Mouse (Mus musculus): ENCODE measurements around the gene Taco1. TPM values are rescaled to one million over a fixed set of nuclear protein-coding genes. Genes with fewer than 3 reads are reported as not detected.
"Not testable (repeated sequence)": the region's sequence is repeated elsewhere in the genome, so short reads cannot be mapped to it uniquely, and the experiment has no call there.

The Taco1 gene
- total RNA-seq, 1 experiment from 2014 or later, result 12.8 TPM

DNA sequence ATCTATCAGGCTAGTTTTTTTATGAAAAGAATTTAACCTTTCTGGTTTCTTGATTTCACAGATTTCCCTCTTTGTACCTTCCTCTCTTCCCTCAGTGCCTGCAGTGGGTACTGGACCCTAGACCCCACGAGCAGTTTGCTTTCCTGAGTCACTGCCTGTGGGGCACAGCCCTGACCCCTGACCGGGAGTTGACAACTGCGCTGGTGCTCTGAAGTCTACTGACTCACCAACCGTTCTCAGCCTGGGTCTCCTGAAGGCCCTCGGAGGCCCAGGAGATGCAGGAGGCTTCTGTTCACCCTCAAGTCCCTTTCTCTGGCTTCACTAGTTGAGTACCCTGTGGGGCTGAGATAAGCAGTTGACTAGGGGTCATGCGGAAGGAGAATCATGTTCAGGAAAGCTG, 10.5 kb upstream of the Taco1 start:
- ATAC-seq (replicated peaks in 1 of 2; ENCODE audit: insufficient read depth in 1 of 2, low FRiP score in 2 of 2, low TSS enrichment in 1 of 2, low read depth in 1 of 2, poor library complexity in 2 of 2, severe bottlenecking in 2 of 2), result no peak

DNA sequence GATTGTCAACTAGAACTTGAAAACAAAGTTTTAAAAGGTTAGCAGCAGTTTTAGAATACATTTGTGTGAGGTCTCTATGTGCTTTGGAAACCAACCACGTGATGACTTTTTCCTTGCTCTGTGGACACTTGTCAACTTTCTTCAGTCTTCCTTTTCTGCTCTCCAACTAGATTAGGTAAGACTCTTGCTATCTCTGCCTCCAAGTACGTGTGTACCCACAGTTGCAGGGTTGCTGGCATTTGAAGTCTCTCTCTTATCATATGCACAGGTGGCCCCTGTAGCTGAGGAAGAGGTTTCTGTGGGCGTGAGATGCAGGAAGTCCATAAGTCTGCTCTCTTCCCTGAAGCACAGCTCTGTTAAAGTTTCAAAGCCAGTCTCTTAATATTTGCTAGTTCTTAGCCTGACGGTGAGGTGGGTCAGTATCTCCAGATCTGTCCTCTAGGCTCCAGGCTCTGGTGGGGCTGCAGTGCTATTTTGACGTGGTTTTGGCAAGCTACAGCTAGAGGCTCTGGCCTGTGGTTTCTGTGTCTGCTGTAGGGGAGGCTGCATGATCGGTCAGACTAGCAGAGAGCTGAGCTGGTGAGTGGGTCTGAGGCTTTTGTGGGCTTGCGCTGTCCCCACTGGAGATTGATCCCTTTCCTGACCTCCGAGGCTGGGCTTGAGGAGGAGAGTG, 8.9 kb upstream of the Taco1 start:
- ATAC-seq (replicated peaks in 1 of 2; ENCODE audit: insufficient read depth in 1 of 2, low FRiP score in 2 of 2, low TSS enrichment in 1 of 2, low read depth in 1 of 2, poor library complexity in 2 of 2, severe bottlenecking in 2 of 2), result peak; percentile 81 to 82

DNA sequence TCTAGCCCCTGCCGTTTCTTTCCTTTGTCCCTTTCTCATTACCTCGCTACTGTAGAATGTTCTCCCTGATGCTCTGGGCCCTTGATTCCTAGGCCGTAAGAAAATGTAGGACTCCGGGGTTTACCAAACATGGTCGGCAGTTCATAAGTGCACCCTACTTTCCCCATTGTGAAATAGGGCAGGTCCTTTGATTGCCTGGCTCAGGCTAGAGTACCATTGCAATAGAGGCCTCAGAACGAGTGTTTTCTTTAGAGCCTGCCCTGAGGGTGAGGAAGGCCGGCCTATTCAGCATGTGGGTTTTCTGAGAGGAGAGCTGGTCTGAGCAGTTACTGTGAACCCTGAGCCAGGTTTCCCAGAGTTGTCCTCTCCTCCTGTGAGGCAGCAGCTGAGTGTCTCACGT, 7.8 kb upstream of the Taco1 start:
- no peak for ATAC-seq (replicated peaks in 1 of 2; ENCODE audit: insufficient read depth in 1 of 2, low FRiP score in 2 of 2, low TSS enrichment in 1 of 2, low read depth in 1 of 2, poor library complexity in 2 of 2, severe bottlenecking in 2 of 2)

GRCm38 (mm10) chr11:106060549-106060948, 5.3 kb upstream of the Taco1 start:
- no peak for ATAC-seq (replicated peaks in 1 of 2; ENCODE audit: insufficient read depth in 1 of 2, low FRiP score in 2 of 2, low TSS enrichment in 1 of 2, low read depth in 1 of 2, poor library complexity in 2 of 2, severe bottlenecking in 2 of 2)

DNA sequence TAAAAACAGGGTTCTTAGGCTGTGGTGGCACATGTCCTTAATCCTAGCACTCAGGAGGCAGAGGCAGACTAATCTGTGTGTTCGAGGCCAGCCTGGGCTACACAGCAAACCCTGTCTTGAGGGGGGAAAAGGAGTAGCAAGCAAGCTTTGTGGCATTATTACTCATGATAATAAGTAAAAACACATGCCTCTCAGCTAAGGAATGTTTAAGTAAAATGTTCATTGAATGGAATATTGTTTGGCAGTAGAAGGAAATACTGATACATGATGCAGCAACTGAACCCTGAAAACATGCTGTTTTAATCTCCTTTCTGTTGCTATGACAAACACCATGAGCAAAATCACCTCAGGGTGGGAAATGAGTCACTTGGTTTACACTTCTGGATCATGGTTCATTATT, 4.5 kb upstream of the Taco1 start:
- no peak for ATAC-seq (replicated peaks in 1 of 2; ENCODE audit: insufficient read depth in 1 of 2, low FRiP score in 2 of 2, low TSS enrichment in 1 of 2, low read depth in 1 of 2, poor library complexity in 2 of 2, severe bottlenecking in 2 of 2)

- ATAC-seq (replicated peaks in 1 of 2; ENCODE audit: insufficient read depth in 1 of 2, low FRiP score in 2 of 2, low TSS enrichment in 1 of 2, low read depth in 1 of 2, poor library complexity in 2 of 2, severe bottlenecking in 2 of 2), result no peak
Measured at GRCm38 (mm10) chr11:106063756-106064155, 2.1 kb upstream of the Taco1 start.

DNA sequence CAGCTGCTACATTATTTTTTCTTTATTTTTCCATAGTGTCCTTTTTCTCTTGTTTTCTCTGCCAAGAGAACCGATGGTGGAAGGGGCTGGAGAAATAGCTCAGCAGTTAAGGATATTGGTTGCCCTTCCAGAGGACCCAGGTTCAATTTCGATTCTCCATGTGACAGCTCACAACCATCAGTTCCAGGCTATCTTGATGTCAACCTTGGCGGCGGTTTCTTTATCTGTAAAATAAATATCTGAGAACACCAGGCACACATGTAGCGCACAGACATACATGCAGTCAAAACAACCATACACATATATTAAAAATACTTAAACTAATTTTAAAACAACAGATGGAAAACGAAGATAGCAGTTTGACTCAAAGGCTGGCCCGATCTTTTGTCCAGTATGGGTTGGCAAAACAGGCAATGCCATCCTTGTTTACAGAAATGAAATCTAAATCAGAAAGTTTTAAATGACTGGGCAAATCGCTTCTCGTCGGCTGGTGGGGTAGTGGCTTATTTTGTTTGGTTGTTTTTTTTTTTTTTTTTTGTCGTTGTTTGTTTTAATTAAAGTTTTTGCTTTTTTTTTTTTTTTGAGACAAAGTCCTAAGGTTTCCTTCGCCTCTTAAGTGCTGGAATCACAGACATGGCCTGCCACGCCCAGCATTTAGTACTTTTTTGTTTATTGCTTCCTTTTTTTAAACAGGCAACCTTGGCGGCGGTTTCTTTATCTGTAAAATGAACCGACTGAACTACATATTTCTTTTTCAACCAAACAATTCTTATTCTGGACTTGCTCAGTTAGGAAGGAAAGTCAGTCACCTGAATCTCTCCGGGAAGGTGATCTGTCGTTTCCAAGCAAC, 563 bp upstream of the Taco1 start:
- peak in 1 of 2 experiments; percentile 14; a peak in 1 of 4 replicates for ATAC-seq (replicated peaks in 1 of 2; ENCODE audit: insufficient read depth in 1 of 2, low FRiP score in 2 of 2, low TSS enrichment in 1 of 2, low read depth in 1 of 2, poor library complexity in 2 of 2, severe bottlenecking in 2 of 2)

DNA sequence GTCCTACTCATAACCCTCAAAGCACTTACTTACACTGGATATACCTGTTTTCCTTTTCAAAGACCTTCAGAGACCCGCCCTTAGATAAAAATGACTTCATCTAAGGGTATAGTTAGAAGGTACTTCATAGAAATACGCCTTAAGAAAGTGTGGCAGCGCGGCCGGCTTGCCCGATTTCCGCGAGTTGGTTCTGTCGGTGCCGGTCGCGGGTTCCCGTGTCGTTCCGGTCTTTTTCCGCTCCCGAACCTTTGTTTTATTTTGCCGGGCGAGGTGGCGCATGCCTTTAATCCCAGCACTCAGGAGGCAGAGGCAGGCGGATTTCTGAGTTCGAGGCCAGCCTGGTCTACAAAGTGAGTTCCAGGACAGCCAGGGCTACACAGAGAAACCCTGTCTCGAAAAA, 755 bp downstream of the Taco1 start:
- ATAC-seq (replicated peaks in 1 of 2; ENCODE audit: insufficient read depth in 1 of 2, low FRiP score in 2 of 2, low TSS enrichment in 1 of 2, low read depth in 1 of 2, poor library complexity in 2 of 2, severe bottlenecking in 2 of 2), result not testable (repeated sequence)

DNA sequence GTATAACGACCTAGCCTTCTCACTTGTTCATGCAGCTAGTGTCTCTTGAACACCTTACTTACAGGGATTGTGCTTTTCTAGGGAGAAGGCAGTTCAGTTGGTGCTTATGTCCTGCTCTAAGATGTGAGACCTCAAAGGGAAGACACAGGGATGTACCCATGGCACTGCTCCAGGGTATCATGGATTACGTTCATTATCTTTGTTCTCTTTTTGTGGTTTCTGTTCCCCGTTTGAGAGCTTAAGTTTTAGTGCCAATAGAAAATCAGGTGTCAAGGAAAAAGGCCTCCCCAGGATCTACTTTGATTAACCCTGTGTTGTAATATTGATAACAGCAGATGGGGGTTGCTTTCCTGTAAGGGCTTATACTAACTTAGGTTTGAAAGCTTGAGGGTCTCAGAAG, 7.9 kb downstream of the Taco1 start:
- no peak for ATAC-seq (replicated peaks in 1 of 2; ENCODE audit: insufficient read depth in 1 of 2, low FRiP score in 2 of 2, low TSS enrichment in 1 of 2, low read depth in 1 of 2, poor library complexity in 2 of 2, severe bottlenecking in 2 of 2)

GRCm38 (mm10) chr11:106076321-106076720, 10.5 kb downstream of the Taco1 start:
- ATAC-seq (replicated peaks in 1 of 2; ENCODE audit: insufficient read depth in 1 of 2, low FRiP score in 2 of 2, low TSS enrichment in 1 of 2, low read depth in 1 of 2, poor library complexity in 2 of 2, severe bottlenecking in 2 of 2), result peak; percentile 80 to 89

DNA sequence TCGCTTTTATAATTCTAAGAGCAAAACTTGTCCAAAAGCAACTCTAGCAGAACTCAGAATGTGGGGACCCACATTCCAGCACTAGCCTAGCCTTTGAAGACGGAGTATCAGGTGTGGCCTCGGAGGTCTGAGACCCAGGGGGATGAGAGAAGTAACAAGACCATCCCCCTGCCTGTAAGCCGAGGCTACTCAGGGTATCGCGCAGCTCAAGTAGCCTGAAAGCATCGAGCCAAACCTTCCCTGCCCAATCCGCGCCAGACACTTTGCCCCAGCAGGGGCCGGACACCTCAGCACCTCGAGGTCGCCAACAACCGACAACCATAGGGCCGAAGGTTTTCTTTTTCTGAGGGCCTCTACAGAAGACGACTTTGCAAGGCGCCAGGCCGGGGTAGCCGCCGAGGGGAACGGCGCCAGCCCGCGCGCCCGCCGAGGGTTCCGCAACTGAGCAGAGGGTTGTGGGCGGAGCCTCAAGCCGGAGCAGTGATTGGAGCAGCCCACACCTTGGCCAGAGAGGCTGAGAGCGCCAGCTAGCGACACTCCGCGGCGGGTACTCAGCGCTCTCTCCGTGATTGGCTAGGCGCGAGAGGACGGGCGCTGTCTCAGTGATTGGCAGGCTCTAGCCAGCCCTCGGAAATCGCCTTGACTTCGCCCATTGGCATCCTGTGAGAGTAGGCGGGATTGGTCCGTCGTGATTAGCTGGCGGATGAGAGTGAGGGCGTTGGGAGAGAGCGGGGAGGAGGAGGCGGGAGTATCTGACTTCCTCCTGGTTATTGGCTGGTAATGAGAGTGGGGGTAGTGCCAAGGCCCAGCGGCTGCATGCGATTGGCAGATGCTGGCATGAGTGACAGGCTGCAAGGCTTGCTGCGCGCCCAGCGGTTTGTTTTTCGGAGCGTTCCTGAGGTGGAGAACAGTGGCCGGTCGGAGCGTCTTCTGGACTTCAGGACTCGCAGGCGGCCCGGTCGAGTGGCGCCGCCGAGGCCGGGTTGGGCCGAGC, 18.1 kb downstream of the Taco1 start, which contains the start of gene Map3k3:
Gene Map3k3 (plus strand): TSS at position 906 of the 994 bp plus-strand sequence.
- ATAC-seq (replicated peaks in 1 of 2; ENCODE audit: insufficient read depth in 1 of 2, low FRiP score in 2 of 2, low TSS enrichment in 1 of 2, low read depth in 1 of 2, poor library complexity in 2 of 2, severe bottlenecking in 2 of 2), result peak; percentile 98 to 99

DNA sequence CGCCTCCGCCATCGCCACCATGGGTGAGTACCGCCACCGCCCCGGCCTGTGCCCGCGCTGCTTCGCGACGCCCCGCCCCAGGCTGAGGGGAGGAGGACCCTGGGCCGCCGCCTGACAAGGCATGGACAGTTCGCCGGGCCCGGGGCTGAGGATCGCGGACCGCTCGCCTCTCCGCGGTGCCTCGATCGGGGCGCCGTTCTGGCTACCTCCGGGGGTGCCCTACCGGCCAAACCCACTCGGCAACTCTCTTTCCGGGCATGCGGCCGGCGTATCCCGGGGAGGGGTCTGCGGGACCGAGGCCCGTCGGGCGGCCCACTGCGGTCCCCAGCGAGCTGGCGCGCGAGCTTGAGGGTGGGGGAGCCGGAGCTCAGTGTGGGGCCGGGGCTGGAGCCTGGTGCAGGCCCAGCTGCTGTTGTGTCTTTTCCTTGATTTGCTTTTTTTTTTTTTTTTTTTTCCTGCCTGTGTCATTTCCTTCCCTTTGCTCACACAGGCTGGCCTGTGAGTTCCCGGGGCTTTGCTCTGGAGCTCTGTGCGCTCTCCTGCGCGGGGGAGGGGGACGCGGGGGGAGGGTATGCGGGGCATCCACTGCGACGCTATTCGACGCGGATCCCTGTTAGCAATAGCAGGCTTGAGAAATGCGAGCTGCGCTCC, 19.2 kb downstream of the Taco1 start:
- ATAC-seq (replicated peaks in 1 of 2; ENCODE audit: insufficient read depth in 1 of 2, low FRiP score in 2 of 2, low TSS enrichment in 1 of 2, low read depth in 1 of 2, poor library complexity in 2 of 2, severe bottlenecking in 2 of 2), result peak in 1 of 2 experiments; percentile 2; a peak in 1 of 4 replicates

DNA sequence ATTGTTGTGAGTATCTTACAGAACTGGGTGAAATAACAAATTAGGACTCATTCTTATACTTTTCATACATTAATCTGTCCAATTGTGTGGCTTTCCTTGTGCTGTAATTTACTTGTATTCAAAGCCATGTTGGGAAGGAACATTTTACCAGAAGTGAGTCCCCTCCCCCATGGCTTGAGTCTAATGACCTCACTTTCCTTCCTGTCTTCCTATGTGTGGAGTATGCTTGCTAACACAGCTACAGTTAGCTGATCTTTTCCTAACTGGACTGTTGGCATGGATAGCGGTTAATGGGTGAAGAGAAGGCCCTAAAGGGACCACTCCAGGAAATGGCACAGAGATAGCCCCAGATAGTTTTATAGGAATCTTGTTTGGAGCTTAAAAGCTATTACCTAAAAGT, 32.4 kb downstream of the Taco1 start:
- no peak; a peak in 2 of 4 replicates for ATAC-seq (replicated peaks in 1 of 2; ENCODE audit: insufficient read depth in 1 of 2, low FRiP score in 2 of 2, low TSS enrichment in 1 of 2, low read depth in 1 of 2, poor library complexity in 2 of 2, severe bottlenecking in 2 of 2)

DNA sequence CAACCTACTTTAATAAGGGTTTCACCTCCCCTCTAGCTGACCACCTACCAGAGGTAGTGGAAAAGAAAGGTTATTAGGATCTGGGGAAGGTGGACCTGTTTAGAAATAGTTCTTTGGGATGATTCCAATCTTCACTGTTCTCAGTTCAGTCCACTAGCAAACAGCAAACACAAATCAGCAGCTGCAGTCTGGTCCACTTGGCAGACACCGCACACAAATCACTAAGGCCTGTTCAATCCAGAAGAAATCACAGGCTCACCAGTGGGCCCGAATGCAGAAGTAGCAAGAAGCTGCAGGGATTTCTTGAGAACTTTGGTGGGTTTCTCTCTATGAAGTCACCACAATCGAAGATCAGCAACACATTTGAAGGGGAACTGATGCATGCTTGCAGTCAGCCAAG, 37.0 kb downstream of the Taco1 start:
- no peak for ATAC-seq (replicated peaks in 1 of 2; ENCODE audit: insufficient read depth in 1 of 2, low FRiP score in 2 of 2, low TSS enrichment in 1 of 2, low read depth in 1 of 2, poor library complexity in 2 of 2, severe bottlenecking in 2 of 2)

DNA sequence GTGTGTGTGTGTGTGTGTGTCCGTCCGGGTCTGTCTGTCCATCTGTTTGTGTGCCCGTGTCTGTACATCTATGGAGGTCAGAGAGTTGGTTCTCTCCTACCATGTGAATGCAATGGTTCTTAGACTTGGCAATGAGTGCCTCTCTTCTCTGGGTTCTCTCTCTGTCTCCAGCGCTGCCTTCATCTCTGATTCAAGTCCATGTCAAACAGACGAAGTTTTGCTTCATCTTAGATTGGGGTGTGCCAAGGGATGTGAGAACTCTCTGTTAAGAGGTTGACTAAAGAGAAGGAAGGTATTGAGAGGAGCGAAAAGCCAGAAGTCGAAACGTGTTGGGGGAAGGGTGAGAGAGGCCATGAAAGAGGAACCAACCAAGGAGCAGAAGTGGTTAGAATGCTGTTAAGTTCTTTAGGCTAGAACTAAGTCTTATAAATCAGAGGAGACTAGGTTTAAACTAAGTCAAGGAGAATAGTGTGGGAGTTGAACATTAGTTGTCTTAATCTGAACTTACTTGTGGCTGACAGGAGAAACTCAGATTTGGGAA, 40.3 kb downstream of the Taco1 start:
- ATAC-seq (replicated peaks in 1 of 2; ENCODE audit: insufficient read depth in 1 of 2, low FRiP score in 2 of 2, low TSS enrichment in 1 of 2, low read depth in 1 of 2, poor library complexity in 2 of 2, severe bottlenecking in 2 of 2), result peak; percentile 81 to 83

DNA sequence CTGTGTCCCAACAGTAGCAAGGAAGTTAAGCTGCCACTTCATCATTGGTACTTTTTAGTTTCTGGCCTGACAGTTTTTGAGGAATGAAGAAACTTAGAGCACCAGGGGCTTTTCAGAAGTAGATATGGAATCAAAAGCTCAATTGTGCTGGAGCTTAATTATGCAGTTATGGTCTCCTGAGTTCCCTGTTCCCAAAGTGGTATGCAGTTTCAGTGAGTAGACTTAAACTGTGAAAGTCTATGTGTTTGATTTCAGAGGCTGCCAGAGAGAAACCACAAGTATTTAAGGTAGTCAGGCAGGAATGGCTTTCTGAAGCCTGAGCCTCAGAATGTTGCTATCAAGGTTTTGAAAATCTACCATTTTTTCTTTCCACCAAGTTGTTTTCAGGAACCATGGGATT, 45.8 kb downstream of the Taco1 start:
- no peak for ATAC-seq (replicated peaks in 1 of 2; ENCODE audit: insufficient read depth in 1 of 2, low FRiP score in 2 of 2, low TSS enrichment in 1 of 2, low read depth in 1 of 2, poor library complexity in 2 of 2, severe bottlenecking in 2 of 2)

DNA sequence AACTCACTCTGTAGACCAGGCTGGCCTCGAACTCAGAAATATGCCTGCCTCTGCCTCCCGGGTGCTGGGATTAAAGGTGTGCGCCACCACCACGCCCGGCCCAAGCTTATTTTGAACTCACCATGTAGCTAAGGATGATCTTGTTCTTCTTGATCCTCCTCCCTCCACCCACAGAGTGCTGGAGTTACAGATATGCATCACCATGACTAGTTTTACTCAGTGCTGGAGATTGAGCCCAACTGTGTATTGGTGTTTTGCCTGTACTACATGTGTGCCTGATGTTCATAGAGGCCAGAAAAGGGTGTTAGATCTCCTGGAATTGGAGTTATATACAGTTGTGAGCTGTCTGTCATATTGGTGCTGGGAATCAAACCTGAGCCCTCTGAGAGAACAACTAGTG, 56.4 kb downstream of the Taco1 start:
- peak; percentile 3 to 37; a peak in 1 of 4 replicates for ATAC-seq (replicated peaks in 1 of 2; ENCODE audit: insufficient read depth in 1 of 2, low FRiP score in 2 of 2, low TSS enrichment in 1 of 2, low read depth in 1 of 2, poor library complexity in 2 of 2, severe bottlenecking in 2 of 2)
